Mouse (Mus musculus) lung, postnatal 10 days (tissue): ENCODE measurements around the gene Runx2.

ENCODE experiments used
- DNase-seq: peaks from one replicate; pipeline ENCODE4 v3.0.0; 2021

Runx2 gene

GRCm38 (mm10) chr17:44577791-44578190, 236.8 kb downstream of the Runx2 start:
- DNase-seq = no peak

DNA sequence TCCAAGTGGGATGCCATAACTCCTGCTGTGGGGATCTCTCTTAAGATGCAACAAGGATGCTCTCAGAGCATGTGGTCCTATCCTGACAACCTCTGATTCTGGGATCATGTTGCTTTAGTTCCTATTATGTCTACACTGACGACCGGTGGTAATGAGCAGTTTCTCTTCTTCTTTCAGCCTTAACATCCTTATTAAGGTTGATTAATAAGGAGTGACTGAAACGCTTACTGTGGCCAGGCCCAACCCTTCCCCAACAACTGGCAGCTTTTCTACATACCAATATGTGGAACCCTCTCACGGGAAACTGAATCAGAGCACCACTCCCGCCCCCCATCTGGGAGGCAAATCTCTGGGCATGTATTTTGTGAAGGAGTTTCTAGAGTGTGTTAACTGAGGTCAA, 243.7 kb downstream of the Runx2 start:
- no peak for DNase-seq

GRCm38 (mm10) chr17:44569020-44569621, 245.5 kb downstream of the Runx2 start:
- DNase-seq = no peak

- no peak for DNase-seq
These were observed 247.6 kb downstream of the Runx2 start for GRCm38 (mm10) chr17:44566992-44567391.

GRCm38 (mm10) chr17:44565884-44566515, 248.6 kb downstream of the Runx2 start:
- no peak for DNase-seq

GRCm38 (mm10) chr17:44565311-44565831, 249.2 kb downstream of the Runx2 start:
- peak; percentile 25 for DNase-seq

GRCm38 (mm10) chr17:44564611-44565198, 249.9 kb downstream of the Runx2 start:
- DNase-seq = no peak

GRCm38 (mm10) chr17:44560016-44560415, 254.6 kb downstream of the Runx2 start:
- no peak for DNase-seq

- DNase-seq = peak; percentile 34
These were observed 257.1 kb downstream of the Runx2 start for GRCm38 (mm10) chr17:44557199-44558111.

DNA sequence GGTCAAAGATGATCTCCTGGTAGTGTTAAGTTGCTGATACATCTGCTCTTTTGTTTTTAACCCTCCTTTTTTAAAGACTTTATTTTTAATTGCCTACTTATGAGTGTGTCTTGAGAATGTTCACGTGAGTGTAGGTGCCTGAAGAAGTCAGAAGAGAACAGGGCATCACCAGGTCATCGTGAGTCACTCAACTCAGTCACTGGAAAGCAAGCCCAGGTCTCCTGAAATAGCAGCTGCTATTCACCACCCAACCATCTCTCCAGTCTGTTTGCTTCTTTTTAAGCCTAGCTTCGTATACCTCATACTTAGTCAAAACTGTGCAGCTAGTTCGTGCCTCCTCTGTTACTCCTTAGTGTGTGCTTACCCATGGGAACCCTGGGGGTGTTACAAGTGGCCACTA, 259.7 kb downstream of the Runx2 start:
- DNase-seq = no peak

GRCm38 (mm10) chr17:44549551-44549950, 265.0 kb downstream of the Runx2 start:
- DNase-seq = no peak

DNA sequence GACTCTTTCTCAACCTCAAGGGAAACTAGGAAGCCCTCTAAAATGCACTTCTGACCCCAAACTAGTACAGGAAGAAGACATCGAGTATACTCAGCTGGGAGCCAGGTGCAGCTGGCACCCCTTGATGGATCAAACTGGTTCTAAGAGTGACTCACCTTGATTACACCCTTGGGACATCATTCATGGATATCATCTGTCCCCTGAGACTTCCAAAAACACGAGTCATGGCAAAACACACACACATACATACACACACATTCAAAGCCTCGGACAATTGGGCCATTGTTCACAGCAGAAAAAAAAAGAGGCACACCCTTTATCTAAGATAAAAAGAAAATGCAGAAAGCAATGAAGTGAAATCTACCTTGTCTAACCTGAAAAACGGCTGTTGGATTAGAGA, 266.7 kb downstream of the Runx2 start:
- no peak for DNase-seq

GRCm38 (mm10) chr17:44546801-44547200, 267.8 kb downstream of the Runx2 start:
- DNase-seq = no peak

GRCm38 (mm10) chr17:44545141-44545813, 269.3 kb downstream of the Runx2 start:
- no peak for DNase-seq

GRCm38 (mm10) chr17:44542706-44543105, 271.9 kb downstream of the Runx2 start:
- no peak for DNase-seq

GRCm38 (mm10) chr17:44540699-44541098, 273.9 kb downstream of the Runx2 start:
- no peak for DNase-seq

GRCm38 (mm10) chr17:44538921-44539320, 275.7 kb downstream of the Runx2 start:
- DNase-seq = no peak

- peak; percentile 13 for DNase-seq
These were observed 284.6 kb downstream of the Runx2 start for GRCm38 (mm10) chr17:44530000-44530399.

GRCm38 (mm10) chr17:44528617-44529016, 286.0 kb downstream of the Runx2 start:
- DNase-seq = no peak

GRCm38 (mm10) chr17:44524146-44524545, 290.5 kb downstream of the Runx2 start:
- DNase-seq = no peak

DNA sequence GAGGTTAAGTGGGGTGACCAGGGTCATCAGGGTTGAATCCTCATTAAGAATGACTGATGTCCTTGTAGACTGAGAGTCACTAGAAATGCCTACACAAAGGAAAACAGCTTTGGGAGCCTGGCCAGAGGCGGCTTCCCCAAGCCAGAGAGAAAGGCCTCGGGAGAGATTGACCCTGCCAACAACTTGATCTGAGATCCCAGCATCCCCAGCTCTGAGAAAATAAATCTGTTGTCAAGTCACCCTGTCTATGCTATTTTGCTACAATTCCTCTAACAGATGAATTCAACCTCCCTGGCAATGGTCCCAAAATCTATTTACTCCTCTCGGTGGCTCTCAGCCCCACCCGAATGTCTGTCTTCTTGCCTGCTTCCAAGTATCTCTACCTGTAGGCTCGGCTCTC, 291.7 kb downstream of the Runx2 start:
- DNase-seq = peak; percentile 21
